7 mouse cellular contexts compared by ENCODE assay signal in genomic region chr6:115267916-115268315, GRCm38 (mm10). TPM values are rescaled to one million over a fixed set of nuclear protein-coding genes. Genes with fewer than 3 reads are reported as not detected.
A peak's percentile ranks its signal among the peaks of the same experiment; 100 is the strongest.
DNase-seq lines count a peak whose midpoint lies in the region; ATAC-seq lines count a peak whose summit lies in the region.

No protein-coding gene starts in this region.

- H3K36me3 ChIP-seq in intestine, embryonic 14.5 days (ENCODE audit: control insufficient read depth, insufficient read depth, low read length) = no peaks in the 10 kb centered on the region
- peaks cover under 1% of the 10 kb centered on the region; the same call in 1 of the 2 replicates for H3K36me3 ChIP-seq in midbrain, embryonic 14.5 days (ENCODE audit: control insufficient read depth, insufficient read depth, low read length)
- H3K36me3 ChIP-seq in stomach, embryonic 16.5 days (ENCODE audit: control insufficient read depth, insufficient read depth, low read length) = no peaks in the 10 kb centered on the region

- peak; percentile 71; the same call in 1 of the 2 replicates for ATAC-seq in intestine, embryonic 14.5 days (replicated peaks; ENCODE audit: low FRiP score, low TSS enrichment, low read depth)
- ATAC-seq in midbrain, embryonic 14.5 days (ENCODE audit: low FRiP score, low TSS enrichment) = no peak
- ATAC-seq in stomach, embryonic 16.5 days (ENCODE audit: insufficient read depth, low FRiP score) = peak; percentile 74

- WGBS in intestine, embryonic 14.5 days = 53% methylated on average over 2 of the region's 2 CpGs
- 61% methylated on average over 2 of the region's 2 CpGs for WGBS in midbrain, embryonic 14.5 days
- 53% methylated on average over 2 of the region's 2 CpGs for WGBS in stomach, embryonic 16.5 days

- 0 out of 2 replicates have a peak, but pooled peaks cover 8% of the 10 kb centered on the region for H3K4me1 ChIP-seq in intestine, embryonic 14.5 days (replicated peaks; ENCODE audit: control insufficient read depth, insufficient read depth, low read length)
- H3K4me1 ChIP-seq in midbrain, embryonic 14.5 days (ENCODE audit: control insufficient read depth, insufficient read depth, low read length) = 0 out of 2 replicates have a peak, but pooled peaks cover 4% of the 10 kb centered on the region
- H3K4me1 ChIP-seq in stomach, embryonic 16.5 days (ENCODE audit: control insufficient read depth, insufficient read depth, low read length) = peaks cover 9% of the 10 kb centered on the region; the same call in 1 of the 2 replicates

- DNase-seq in adrenal gland, adult 2 months = peak; percentile 76
- peak; percentile 86 to 92 for DNase-seq in cerebellum, postnatal 25 days
- peak; percentile 40 to 44 for DNase-seq in gastrocnemius, adult 8-10 months (ENCODE audit: low spot score in 2 of 2)
- DNase-seq in intestine, embryonic 14.5 days (ENCODE audit: low spot score) = peak; percentile 82
- DNase-seq in left cerebral cortex, postnatal 25 days (ENCODE audit: low spot score in 2 of 2) = peak; percentile 68 to 83
- peak; percentile 89 for DNase-seq in midbrain, embryonic 14.5 days

- H3K9me3 ChIP-seq in intestine, embryonic 14.5 days (ENCODE audit: control insufficient read depth, low read length) = no peaks in the 10 kb centered on the region
- H3K9me3 ChIP-seq in midbrain, embryonic 14.5 days (ENCODE audit: control insufficient read depth, low read length) = no peaks in the 10 kb centered on the region
- no peaks in the 10 kb centered on the region for H3K9me3 ChIP-seq in stomach, embryonic 16.5 days (replicated peaks; ENCODE audit: control insufficient read depth, low read length)

- no peak overlapping the region for H3K9ac ChIP-seq in intestine, embryonic 14.5 days (ENCODE audit: low read length)
- no peak overlapping the region for H3K9ac ChIP-seq in midbrain, embryonic 14.5 days (replicated peaks; ENCODE audit: low read length)
- H3K9ac ChIP-seq in stomach, embryonic 16.5 days (ENCODE audit: low read length) = no peak overlapping the region

- no peak overlapping the region for H3K4me3 ChIP-seq in intestine, embryonic 14.5 days (ENCODE audit: low read depth, low read length)
- H3K4me3 ChIP-seq in midbrain, embryonic 14.5 days (replicated peaks; ENCODE audit: low read depth, low read length) = no peak overlapping the region
- H3K4me3 ChIP-seq in stomach, embryonic 16.5 days (replicated peaks; ENCODE audit: low read length) = no peak overlapping the region

- H3K27me3 ChIP-seq in intestine, embryonic 14.5 days (replicated peaks; ENCODE audit: control insufficient read depth, insufficient read depth, low read length) = no peaks in the 10 kb centered on the region
- no peaks in the 10 kb centered on the region for H3K27me3 ChIP-seq in midbrain, embryonic 14.5 days (ENCODE audit: control insufficient read depth, insufficient read depth, low read length)
- no peaks in the 10 kb centered on the region for H3K27me3 ChIP-seq in stomach, embryonic 16.5 days (ENCODE audit: control insufficient read depth, insufficient read depth, low read length)

- intact Hi-C loops in left cerebral cortex, postnatal 25 days (cut with DNase I) = loop anchor here (1.0 to 2.0 kb wide), 2 partner anchors 41 to 219 kb away; partner anchors contain the start of gene Gm17482

- H3K27ac ChIP-seq in intestine, embryonic 14.5 days (ENCODE audit: low read depth) = no peak overlapping the region
- no peak overlapping the region for H3K27ac ChIP-seq in midbrain, embryonic 14.5 days (replicated peaks; ENCODE audit: low read depth, low read length)
- H3K27ac ChIP-seq in stomach, embryonic 16.5 days (ENCODE audit: low read length) = no peak overlapping the region

- H3K4me2 ChIP-seq in intestine, embryonic 14.5 days (ENCODE audit: low read length) = no peak overlapping the region
- no peak overlapping the region for H3K4me2 ChIP-seq in midbrain, embryonic 14.5 days (ENCODE audit: low read length)
- no peak overlapping the region for H3K4me2 ChIP-seq in stomach, embryonic 16.5 days (ENCODE audit: low read depth, low read length)

RNA-seq across cellular contexts. Expression of gene Timp4, which starts 15.9 kb away (rescaled TPM):
- total RNA-seq in adrenal gland, adult 2 months (2021) = 1 to 10 TPM; 4.4 to 7.1 TPM
- 23.6 and 30.8 TPM in 2 replicates for polyA plus RNA-seq in adrenal gland, adult 2 months (2012; rRNA removed)
- 10 to 100 TPM in 3 of 4 experiments, 1 to 10 TPM in 1; 6.5 to 19.5 (median 15.6) TPM for total RNA-seq in gastrocnemius, adult 8-10 months (2022)
- polyA plus RNA-seq in intestine, embryonic 14.5 days (2014; fragmentation: Nextera tagmentation; extraction: Ambion mirVana) = 0.12 and 0.70 TPM in 2 replicates
- 10 to 100 TPM; 16.2 to 21.2 TPM for total RNA-seq in left cerebral cortex, postnatal 25 days (2021)
- 8.4 and 11.5 TPM in 2 replicates for polyA plus RNA-seq in midbrain, embryonic 14.5 days (2014; fragmentation: Nextera tagmentation; extraction: Ambion mirVana)
- polyA plus RNA-seq in stomach, embryonic 16.5 days (2015; fragmentation: Nextera tagmentation; extraction: Ambion mirVana) = 1.1 and 1.4 TPM in 2 replicates

RNA-seq across cellular contexts. Expression of gene Gm17482, which starts 40.8 kb away (rescaled TPM):
- not detected for total RNA-seq in adrenal gland, adult 2 months (2021)
- not detected in 2 replicates for polyA plus RNA-seq in adrenal gland, adult 2 months (2012; rRNA removed)
- total RNA-seq in gastrocnemius, adult 8-10 months (2022) = not detected
- polyA plus RNA-seq in intestine, embryonic 14.5 days (2014; fragmentation: Nextera tagmentation; extraction: Ambion mirVana) = not detected in 2 replicates
- not detected for total RNA-seq in left cerebral cortex, postnatal 25 days (2021)
- not detected in 2 replicates for polyA plus RNA-seq in midbrain, embryonic 14.5 days (2014; fragmentation: Nextera tagmentation; extraction: Ambion mirVana)
- polyA plus RNA-seq in stomach, embryonic 16.5 days (2015; fragmentation: Nextera tagmentation; extraction: Ambion mirVana) = not detected in 2 replicates
